Mouse (Mus musculus): ENCODE measurements around the gene Ppm1b. TPM values are rescaled to one million over a fixed set of nuclear protein-coding genes. Genes with fewer than 3 reads are reported as not detected.

Ppm1b gene
- polyA plus RNA-seq, 2 experiments = 31.3 to 40.6 TPM

DNA sequence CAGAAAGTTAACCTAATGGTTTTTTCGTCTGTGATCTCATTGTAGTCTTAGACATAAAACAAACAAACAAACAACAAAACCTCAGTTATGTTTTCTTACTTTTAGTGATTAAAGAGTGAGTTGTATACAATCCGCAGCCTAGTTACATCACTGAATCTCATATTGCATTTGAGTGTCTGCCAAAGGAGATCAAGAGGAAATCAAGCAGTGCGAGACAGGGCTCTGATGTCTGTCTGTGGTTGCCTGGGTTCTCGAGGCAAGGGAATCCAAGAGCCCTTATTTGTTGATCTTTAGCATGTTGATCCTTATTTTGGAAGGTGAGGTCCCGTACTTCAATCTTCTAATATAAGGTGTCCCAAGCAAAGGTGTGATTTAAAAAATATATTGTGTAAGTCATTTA lies 1.7 kb upstream of the Ppm1b start:
- no peak overlapping the region for H3K9ac ChIP-seq (replicated peaks)
- H3K27ac ChIP-seq = no peak overlapping the region
- no peak for ATAC-seq (ENCODE audit: insufficient read depth)
- no peak overlapping the region for H3K4me3 ChIP-seq (ENCODE audit: insufficient read depth in 1 of 2, low read depth in 2 of 2, low read length in 2 of 2)
- WGBS (ENCODE audit: insufficient replicate concordance) = 80% methylated on average over 5 of the region's 5 CpGs
- TF ChIP-seq EP300 (IDR thresholded peaks at IDR 0.05; ENCODE audit: low read depth) (no peak), CTCF (IDR thresholded peaks at IDR 0.05; ENCODE audit: low read depth) (no peak)
- H3K4me1 ChIP-seq (replicated peaks; ENCODE audit: control insufficient read depth in 2 of 2, insufficient read depth in 2 of 2, low read length in 1 of 2) = peaks cover 12% of the 10 kb centered on the region in 2 experiments
- no peaks in the 10 kb centered on the region for H3K27me3 ChIP-seq (ENCODE audit: control insufficient read depth, insufficient read depth, low read length)
- H3K4me2 ChIP-seq (ENCODE audit: low read depth) = no peak overlapping the region
- no peaks in the 10 kb centered on the region for H3K9me3 ChIP-seq (ENCODE audit: control insufficient read depth, low read length)
- DNase-seq (ENCODE audit: low read depth in 3 of 3, low spot score in 3 of 3) = no peak
- H3K36me3 ChIP-seq (replicated peaks; ENCODE audit: control insufficient read depth, insufficient read depth, low read depth) = no peaks in the 10 kb centered on the region

DNA sequence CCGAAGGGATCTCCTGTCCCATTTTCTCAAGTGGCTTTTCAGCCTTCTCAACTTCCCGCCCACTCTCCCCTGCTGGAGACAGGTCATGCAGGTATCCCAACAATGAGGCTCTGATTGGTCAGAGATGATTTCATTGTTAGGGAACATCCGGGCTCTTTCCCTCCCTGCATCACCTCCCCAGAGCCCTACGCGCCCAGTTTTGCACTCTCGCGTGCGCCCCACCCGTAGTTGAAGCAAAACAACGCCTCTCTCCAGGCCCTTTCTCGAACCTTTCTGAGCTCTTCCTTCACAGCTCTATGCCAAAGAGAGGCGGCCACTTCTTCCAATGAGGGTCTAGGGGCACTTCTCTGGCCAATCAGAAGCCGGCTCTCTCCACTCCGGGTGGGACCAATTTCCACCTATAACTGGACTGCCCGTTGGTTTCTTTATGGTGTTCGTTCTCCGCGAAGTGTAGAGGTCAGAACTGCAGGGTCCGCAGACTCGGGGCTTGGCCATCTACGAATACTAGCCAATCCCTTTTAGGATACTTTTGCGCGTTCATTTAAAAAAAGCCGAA lies 468 bp downstream of the Ppm1b start:
- WGBS (ENCODE audit: insufficient replicate concordance) = 0% methylated on average over 24 of the region's 24 CpGs
- Histone ChIP-seq H3K27me3 (ENCODE audit: control insufficient read depth, insufficient read depth, low read length) (no peaks in the 10 kb centered on the region), H3K9ac (replicated peaks) (peak overlapping the region; percentile 87), H3K27ac (peak overlapping the region; percentile 98), H3K9me3 (ENCODE audit: control insufficient read depth, low read length) (no peaks in the 10 kb centered on the region), H3K4me1 (replicated peaks; ENCODE audit: control insufficient read depth in 2 of 2, insufficient read depth in 2 of 2, low read length in 1 of 2) (peaks cover 18 to 21% of the 10 kb centered on the region in 2 experiments), H3K4me3 (ENCODE audit: insufficient read depth in 1 of 2, low read depth in 2 of 2, low read length in 2 of 2) (peak overlapping the region; percentile 70 to 87), H3K36me3 (replicated peaks; ENCODE audit: control insufficient read depth, insufficient read depth, low read depth) (no peaks in the 10 kb centered on the region), H3K4me2 (ENCODE audit: low read depth) (peak overlapping the region; percentile 98)
- TF ChIP-seq EP300 (IDR thresholded peaks at IDR 0.05; ENCODE audit: low read depth) (0 out of 2 replicates have a peak, but pooled peaks have one; percentile 21), CTCF (IDR thresholded peaks at IDR 0.05; ENCODE audit: low read depth) (peak; percentile 45)
- peak; percentile 93 to 96 (median 93) for DNase-seq (ENCODE audit: low read depth in 3 of 3, low spot score in 3 of 3)
- ATAC-seq (ENCODE audit: insufficient read depth) = peak; percentile 81

DNA sequence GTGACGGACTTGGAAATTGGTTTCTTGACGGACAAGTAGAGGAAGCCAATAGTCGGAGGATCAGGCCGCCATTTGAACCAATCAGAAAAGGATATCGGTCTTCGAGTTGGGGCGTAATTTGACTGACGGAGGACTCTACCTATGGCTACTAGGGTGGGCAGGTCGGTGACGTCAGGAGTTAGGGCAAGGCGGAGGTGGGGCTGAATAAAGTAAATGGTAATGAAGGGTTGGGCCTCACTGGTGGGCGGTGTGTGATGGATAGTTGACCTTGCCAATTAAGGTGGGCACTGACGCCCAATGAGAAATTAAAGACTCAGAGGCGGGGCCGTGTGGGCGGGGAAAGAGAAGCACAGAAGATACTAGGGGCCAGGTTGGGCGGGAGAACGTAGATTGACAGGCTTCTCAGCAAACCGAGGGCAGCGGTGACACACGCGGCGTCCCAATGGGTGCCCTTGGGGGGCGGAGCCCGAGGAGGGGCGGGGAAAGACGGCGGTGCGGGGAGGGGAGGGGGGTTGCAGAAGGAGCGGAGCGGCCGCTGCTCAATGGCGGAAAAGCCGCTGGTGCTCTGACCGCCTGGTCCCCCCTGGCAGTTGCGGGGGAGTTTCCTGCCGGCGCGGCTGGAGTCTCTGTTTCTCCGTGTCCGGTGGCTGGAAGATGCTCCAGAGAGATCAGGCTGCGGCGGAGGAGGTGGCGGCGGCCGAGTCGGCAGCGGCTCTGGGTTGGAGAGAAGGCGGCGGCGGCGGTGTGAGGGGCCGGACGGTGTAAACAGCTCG lies 1.1 kb downstream of the Ppm1b start:
- ATAC-seq (ENCODE audit: insufficient read depth) (peak; percentile 93), DNase-seq (ENCODE audit: low read depth in 3 of 3, low spot score in 3 of 3) (peak; percentile 100)
- Histone ChIP-seq H3K36me3 (replicated peaks; ENCODE audit: control insufficient read depth, insufficient read depth, low read depth) (no peaks in the 10 kb centered on the region), H3K4me3 (ENCODE audit: insufficient read depth in 1 of 2, low read depth in 2 of 2, low read length in 2 of 2) (peak overlapping the region; percentile 88 to 89), H3K4me1 (replicated peaks; ENCODE audit: control insufficient read depth in 2 of 2, insufficient read depth in 2 of 2, low read length in 1 of 2) (peaks cover 18 to 25% of the 10 kb centered on the region in 2 experiments), H3K9ac (replicated peaks) (peak overlapping the region; percentile 99), H3K27me3 (ENCODE audit: control insufficient read depth, insufficient read depth, low read length) (no peaks in the 10 kb centered on the region), H3K27ac (peak overlapping the region; percentile 98), H3K9me3 (ENCODE audit: control insufficient read depth, low read length) (no peaks in the 10 kb centered on the region), H3K4me2 (ENCODE audit: low read depth) (peak overlapping the region; percentile 98)
- no peak for TF ChIP-seq CTCF (IDR thresholded peaks at IDR 0.05; ENCODE audit: low read depth)
- TF ChIP-seq EP300 (IDR thresholded peaks at IDR 0.05; ENCODE audit: low read depth) = no peak; the same call in 1 of the 2 replicates
- under 1% methylated on average over 54 of the region's 55 CpGs for WGBS (ENCODE audit: insufficient replicate concordance)

DNA sequence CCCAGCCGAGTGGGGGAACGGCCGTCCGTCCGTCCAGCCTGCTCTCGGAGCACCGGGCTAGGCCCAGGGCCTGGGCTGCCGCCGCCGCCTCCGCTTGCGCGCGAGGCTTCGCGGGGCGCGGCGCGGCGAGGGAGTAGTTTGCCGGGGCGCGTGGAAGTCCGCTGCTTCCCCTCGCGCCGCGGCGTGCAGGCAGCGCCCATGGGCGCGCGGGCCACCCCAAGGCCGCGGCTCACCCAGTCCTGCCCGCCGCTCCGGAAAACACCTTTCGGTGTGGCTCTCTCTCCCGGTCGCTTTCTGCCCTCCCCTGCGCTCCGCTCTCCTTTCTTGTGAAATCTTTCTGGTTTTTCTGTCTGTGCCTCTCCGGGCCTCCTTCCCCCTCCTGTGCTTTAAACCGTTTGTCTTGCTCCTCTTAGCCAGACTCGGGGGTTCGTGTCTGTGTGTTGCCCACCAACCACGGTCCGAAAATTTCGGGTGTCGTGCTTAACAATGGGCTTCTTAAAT lies 1.9 kb downstream of the Ppm1b start:
- no peaks in the 10 kb centered on the region for H3K27me3 ChIP-seq (ENCODE audit: control insufficient read depth, insufficient read depth, low read length)
- peak overlapping the region; percentile 88 to 89 for H3K4me3 ChIP-seq (ENCODE audit: insufficient read depth in 1 of 2, low read depth in 2 of 2, low read length in 2 of 2)
- H3K9me3 ChIP-seq (ENCODE audit: control insufficient read depth, low read length) = no peaks in the 10 kb centered on the region
- no peaks in the 10 kb centered on the region for H3K36me3 ChIP-seq (replicated peaks; ENCODE audit: control insufficient read depth, insufficient read depth, low read depth)
- peak overlapping the region; percentile 63 for H3K27ac ChIP-seq
- DNase-seq (ENCODE audit: low read depth in 3 of 3, low spot score in 3 of 3) = no peak
- H3K9ac ChIP-seq (replicated peaks) = peak overlapping the region; percentile 99
- peaks cover 18 to 25% of the 10 kb centered on the region in 2 experiments for H3K4me1 ChIP-seq (replicated peaks; ENCODE audit: control insufficient read depth in 2 of 2, insufficient read depth in 2 of 2, low read length in 1 of 2)
- WGBS (ENCODE audit: insufficient replicate concordance) = under 1% methylated on average over 52 of the region's 52 CpGs
- peak overlapping the region; percentile 88 for H3K4me2 ChIP-seq (ENCODE audit: low read depth)
- no peak for TF ChIP-seq EP300 (IDR thresholded peaks at IDR 0.05; ENCODE audit: low read depth)
- TF ChIP-seq CTCF (IDR thresholded peaks at IDR 0.05; ENCODE audit: low read depth) = no peak
- ATAC-seq (ENCODE audit: insufficient read depth) = no peak

Measured in liver, embryonic 14.5 days (tissue).